Mouse (Mus musculus) liver, adult 2 months (tissue): ENCODE data around the gene Hp1bp3.

Experiments
- CTCF ChIP-seq: fragments of 200-500 bp; IDR thresholded peaks from 2 replicates; pipeline ENCODE4 v1.5.1; 2011; ENCODE audit warnings: low read depth, low read length, control low read depth
- POLR2A ChIP-seq: fragments of 200-500 bp; IDR thresholded peaks from 2 replicates; pipeline ENCODE4 v1.6.1; 2011; ENCODE audit warnings: low read length, control low read depth; ENCODE audit not compliant: insufficient read depth; ENCODE audit errors: extremely low read depth

GRCm38 (mm10) chr4:138166519-138166918, 49.6 kb upstream of the Hp1bp3 start:
- no peak for TF ChIP-seq CTCF
- no peak for TF ChIP-seq POLR2A
